Mouse (Mus musculus) CH12.LX (cell line): Measurements from ENCODE around the gene Tcp10c. TPM values are rescaled to one million over a fixed set of nuclear protein-coding genes. Genes with fewer than 3 reads are reported as not detected.
"Not testable (repeated sequence)": the region's sequence is repeated elsewhere in the genome, so short reads cannot be mapped to it uniquely, and the experiment has no call there.

Experiments used
- DNase-seq: peaks from one replicate; pipeline ENCODE4 v3.0.0-alpha.2; 2013; ENCODE audit errors: extremely low read depth
- H3K27ac ChIP-seq: 2 replicates; pipeline ENCODE4 v1.5.1; 2012; ENCODE audit warnings: low read depth, mild to moderate bottlenecking, control low read depth, moderate library complexity; ENCODE audit not compliant: insufficient read depth
- H3K27me3 ChIP-seq: replicated peaks from 2 replicates; pipeline ENCODE3; 2012; ENCODE audit warnings: inconsistent platforms
- H3K36me3 ChIP-seq, 2 experiments: replicated peaks in 1 of 2; 2 replicates each; pipeline versions ENCODE3 to v1.6.1; 2012; ENCODE audit warnings: inconsistent platforms in 1 of 2, low read length in 1 of 2, mild to moderate bottlenecking in 1 of 2, mixed read lengths in 1 of 2, moderate library complexity in 1 of 2; ENCODE audit not compliant: control insufficient read depth in 1 of 2, insufficient read depth in 1 of 2
- H3K4me1 ChIP-seq, 2 experiments: 2 replicates each; pipeline ENCODE4 v1.6.1; 2012; ENCODE audit warnings: inconsistent platforms in 1 of 2, moderate library complexity in 1 of 2; ENCODE audit not compliant: insufficient read depth in 2 of 2, control insufficient read depth in 1 of 2
- H3K4me2 ChIP-seq: 2 replicates; pipeline ENCODE4 v1.6.1; 2012; ENCODE audit warnings: low read depth, mild to moderate bottlenecking, control low read depth; ENCODE audit not compliant: poor library complexity, insufficient read depth, severe bottlenecking
- H3K4me3 ChIP-seq, 3 experiments: fragments of 150-350 bp in 1 of 3; sonication (generic) in 1 of 3; replicated peaks in 1 of 3; 2 replicates each; pipeline versions ENCODE3 to v1.5.1; 2011 to 2012; ENCODE audit warnings: low read depth in 2 of 3, low read length in 2 of 3, mild to moderate bottlenecking in 2 of 3, moderate library complexity in 2 of 3, control low read depth in 1 of 3, improper control_type of control experiment in 1 of 3, inconsistent platforms in 1 of 3, mixed read lengths in 1 of 3; ENCODE audit not compliant: poor library complexity in 1 of 3
- H3K79me2 ChIP-seq: replicated peaks from 2 replicates; pipeline ENCODE4 v1.6.1; 2012; ENCODE audit warnings: mild to moderate bottlenecking, moderate library complexity; ENCODE audit not compliant: control insufficient read depth, poor library complexity, insufficient read depth, severe bottlenecking; ENCODE audit errors: extremely low read depth
- H3K9ac ChIP-seq: 2 replicates; pipeline ENCODE4 v1.6.1; 2012; ENCODE audit warnings: low read depth, mild to moderate bottlenecking, control low read depth, moderate library complexity; ENCODE audit not compliant: insufficient read depth
- H3K9me3 ChIP-seq: replicated peaks from 2 replicates; pipeline ENCODE3; 2012; ENCODE audit warnings: low read length, inconsistent platforms, mixed read lengths
- dilution Hi-C: fragments of 300-500 bp; cut with MboI; formaldehyde crosslinking; loops from 2 replicates; pipeline ENCODE4 v1.14.3; 2020; ENCODE audit warnings: low sequenced_read_pairs; ENCODE audit not compliant: extremely low pct_unique_long_range_greater_than_20kb, extremely low pct_ligation_motif_present
- in situ Hi-C: fragments of 300-500 bp; cut with MboI; formaldehyde crosslinking; loops from 3 replicates; pipeline ENCODE4 v1.14.3; 2019; ENCODE audit warnings: low sequenced_read_pairs, low pct_ligation_motif_present, low pct_unique_long_range_greater_than_20kb, mixed read lengths
- polyA plus RNA-seq: library from polyadenylated mRNA; unstranded; fragments of >175 nt; gene quantifications from 2 replicates; pipeline ENCODE4 v1.2.1, GENCODE M21; 2012; ENCODE audit warnings: low read depth; ENCODE audit not compliant: insufficient read length
- total RNA-seq, 2 experiments: library from RNA; depleted of rRNA; stranded (reverse); fragments of 300-350 nt in 1 of 2; fragments of >200 nt in 1 of 2; gene quantifications; 2 replicates each; pipeline ENCODE4 v1.2.3; 2012 to 2014

Tcp10c gene
- total and polyA plus RNA-seq, 3 experiments, result not detected

DNA sequence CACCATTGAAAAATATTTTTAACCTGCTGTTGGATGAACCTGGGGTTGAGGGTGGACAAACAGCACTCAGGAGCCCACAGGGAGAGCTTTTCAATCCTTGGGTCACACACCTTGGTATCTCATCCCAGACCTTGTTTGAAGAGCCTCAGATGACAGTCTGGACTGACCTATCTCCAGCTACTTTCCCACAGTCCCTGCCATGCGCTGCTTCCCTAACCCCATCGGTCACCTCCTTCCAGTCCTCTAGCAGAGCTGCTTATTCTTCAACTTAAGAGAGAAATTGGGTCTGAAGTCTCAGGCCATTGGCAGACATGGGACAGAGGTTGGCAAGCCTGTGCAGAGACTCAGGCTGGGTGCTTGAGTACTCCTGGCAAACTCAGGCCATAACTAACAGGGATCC lies 26.9 kb downstream of the Tcp10c start:
- H3K36me3 ChIP-seq, H3K4me3 ChIP-seq, H3K4me2 ChIP-seq, H3K27ac ChIP-seq, H3K27me3 ChIP-seq, H3K4me1 ChIP-seq, H3K9me3 ChIP-seq, H3K9ac ChIP-seq, in situ Hi-C loops, H3K79me2 ChIP-seq, DNase-seq, dilution Hi-C loops: not testable (repeated sequence)

DNA sequence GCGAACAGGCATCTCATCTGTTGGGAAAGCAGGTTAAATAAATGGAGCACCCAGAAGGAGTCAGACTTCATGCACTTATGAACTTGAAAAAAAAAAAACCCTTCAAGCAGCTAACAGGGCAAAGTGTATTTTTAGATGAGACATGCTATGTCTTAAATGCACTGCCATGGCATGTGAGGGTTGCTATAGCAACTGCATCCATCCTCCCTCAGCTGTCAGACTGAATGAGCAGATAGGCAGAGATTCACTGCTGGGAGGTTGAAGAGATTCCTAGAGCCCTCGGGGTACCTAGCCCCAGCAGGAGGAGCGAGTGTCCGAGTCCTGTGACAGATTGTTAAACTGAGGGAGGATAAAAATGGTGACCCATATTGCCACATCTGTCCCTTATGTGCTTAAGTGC lies 36.6 kb downstream of the Tcp10c start:
- H3K27me3 ChIP-seq, dilution Hi-C loops, H3K9me3 ChIP-seq, H3K27ac ChIP-seq, H3K4me2 ChIP-seq, H3K36me3 ChIP-seq, H3K9ac ChIP-seq, DNase-seq, H3K4me1 ChIP-seq, in situ Hi-C loops, H3K4me3 ChIP-seq, H3K79me2 ChIP-seq: not testable (repeated sequence)

DNA sequence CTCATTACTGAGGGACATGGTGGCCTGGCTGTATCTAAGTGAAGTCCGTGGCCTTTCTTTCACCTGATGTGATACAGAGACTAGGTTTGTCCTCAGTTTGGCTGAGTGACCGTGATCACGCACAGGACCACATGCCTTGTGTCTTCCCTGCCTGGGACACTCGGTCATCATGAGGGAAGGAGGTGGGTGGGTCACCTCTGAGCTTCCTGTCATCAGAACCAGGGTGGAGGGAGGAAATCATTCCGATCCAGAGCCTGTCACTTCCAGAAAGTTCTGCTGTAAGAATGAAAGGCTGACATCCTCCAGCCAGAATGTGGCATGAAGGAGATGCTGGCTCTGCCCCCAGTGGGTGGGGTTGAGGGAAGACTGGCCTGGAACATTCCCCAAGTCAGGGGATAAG lies 45.6 kb downstream of the Tcp10c start:
- H3K9me3 ChIP-seq, H3K9ac ChIP-seq, dilution Hi-C loops, H3K4me3 ChIP-seq, DNase-seq, in situ Hi-C loops, H3K27ac ChIP-seq, H3K36me3 ChIP-seq, H3K79me2 ChIP-seq, H3K27me3 ChIP-seq, H3K4me2 ChIP-seq, H3K4me1 ChIP-seq: not testable (repeated sequence)

DNA sequence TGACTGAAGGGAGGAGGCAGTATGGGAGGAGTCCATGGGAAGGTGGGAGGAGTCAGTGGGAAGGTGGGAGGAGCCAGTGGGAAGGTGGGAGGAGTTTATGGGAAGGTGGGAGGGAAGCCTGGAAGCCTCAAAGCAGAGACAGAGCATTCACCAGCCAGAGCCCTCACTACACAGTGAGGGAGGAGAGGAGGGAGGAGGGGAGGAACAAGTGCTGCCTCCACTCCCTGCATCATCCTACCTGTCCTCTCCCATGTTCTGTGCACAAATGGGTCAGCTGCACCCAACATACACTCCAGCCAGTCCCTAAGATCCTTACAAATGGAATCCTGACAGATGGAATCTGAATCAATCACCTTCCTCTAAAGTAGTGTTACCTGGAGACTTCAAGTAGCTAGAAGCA lies 47.7 kb downstream of the Tcp10c start:
- H3K9ac ChIP-seq, in situ Hi-C loops, dilution Hi-C loops, H3K4me1 ChIP-seq, H3K4me2 ChIP-seq, H3K79me2 ChIP-seq, H3K36me3 ChIP-seq, H3K9me3 ChIP-seq, H3K4me3 ChIP-seq, DNase-seq, H3K27me3 ChIP-seq, H3K27ac ChIP-seq: not testable (repeated sequence)

DNA sequence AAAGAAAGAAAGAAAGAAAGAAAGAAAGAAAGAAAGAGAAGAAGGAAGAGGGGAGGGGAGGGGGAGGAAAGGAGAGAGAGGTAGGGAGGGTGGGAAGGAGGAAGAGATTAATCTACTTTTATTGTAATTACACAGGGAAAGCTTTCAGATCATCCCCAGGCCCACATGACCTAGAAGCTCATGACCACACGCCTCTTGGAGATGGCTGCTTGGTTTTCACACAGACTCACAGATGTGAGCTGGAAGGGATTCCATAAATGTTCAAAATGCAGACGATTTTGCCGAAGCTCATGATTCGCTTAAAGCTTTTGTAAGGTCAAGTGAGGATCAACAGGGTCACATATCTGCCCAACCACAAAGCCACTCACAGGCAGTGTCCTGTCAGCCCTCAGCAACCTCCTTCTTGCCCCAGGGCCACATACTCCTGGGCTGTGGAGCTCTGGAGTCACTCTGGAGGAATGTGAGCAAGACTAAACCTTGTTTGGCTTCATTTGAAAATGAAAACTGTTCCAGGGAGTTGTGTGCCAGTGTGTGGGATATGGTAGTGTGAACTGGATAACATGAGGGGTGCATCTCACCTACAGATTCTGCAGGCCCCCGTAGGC lies 49.3 kb downstream of the Tcp10c start:
- H3K9me3 ChIP-seq, H3K4me1 ChIP-seq, H3K9ac ChIP-seq, H3K79me2 ChIP-seq, H3K4me3 ChIP-seq, H3K4me2 ChIP-seq, H3K27ac ChIP-seq, H3K27me3 ChIP-seq, DNase-seq, H3K36me3 ChIP-seq, in situ Hi-C loops, dilution Hi-C loops: not testable (repeated sequence)

DNA sequence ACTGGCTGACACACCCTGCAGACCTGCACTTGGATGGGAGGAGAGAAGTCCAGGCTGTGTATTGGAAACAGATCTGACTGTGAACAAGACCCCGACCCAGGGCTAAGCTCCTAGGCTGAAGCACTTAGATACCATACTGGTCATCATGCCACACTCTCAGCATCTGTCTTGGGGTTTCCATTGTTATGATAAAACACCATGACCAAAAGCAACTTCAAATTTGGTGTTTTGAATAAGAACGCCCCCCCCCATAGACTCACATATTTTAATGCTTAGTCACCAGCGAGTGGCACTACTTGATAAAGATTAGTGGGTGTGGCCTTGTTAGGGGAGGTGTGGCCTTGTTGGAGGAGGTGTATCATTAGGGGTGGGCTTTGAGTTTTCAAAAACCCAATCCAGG lies 51.7 kb downstream of the Tcp10c start:
- DNase-seq, H3K79me2 ChIP-seq, H3K27ac ChIP-seq, dilution Hi-C loops, H3K9ac ChIP-seq, H3K4me3 ChIP-seq, H3K9me3 ChIP-seq, H3K27me3 ChIP-seq, in situ Hi-C loops, H3K36me3 ChIP-seq, H3K4me2 ChIP-seq, H3K4me1 ChIP-seq: not testable (repeated sequence)
